Mouse (Mus musculus) embryonic fibroblast, embryonic 13.5 days (primary cell): ENCODE results near the gene Maml3.

Source experiments
- CTCF ChIP-seq: IDR thresholded peaks from 2 replicates; pipeline ENCODE4 v1.5.1; 2011; ENCODE audit warnings: mild to moderate bottlenecking, control low read depth, low read length, moderate library complexity, borderline replicate concordance; ENCODE audit not compliant: insufficient read depth
- POLR2A ChIP-seq: IDR thresholded peaks from 2 replicates; pipeline ENCODE4 v1.6.1; 2011; ENCODE audit warnings: low read depth, mild to moderate bottlenecking, control low read depth, low read length, moderate library complexity

GRCm38 (mm10) chr3:51949651-51950050, 155.2 kb downstream of the Maml3 start:
- TF ChIP-seq CTCF (no peak), POLR2A (no peak)
